In the genomic region with DNA sequence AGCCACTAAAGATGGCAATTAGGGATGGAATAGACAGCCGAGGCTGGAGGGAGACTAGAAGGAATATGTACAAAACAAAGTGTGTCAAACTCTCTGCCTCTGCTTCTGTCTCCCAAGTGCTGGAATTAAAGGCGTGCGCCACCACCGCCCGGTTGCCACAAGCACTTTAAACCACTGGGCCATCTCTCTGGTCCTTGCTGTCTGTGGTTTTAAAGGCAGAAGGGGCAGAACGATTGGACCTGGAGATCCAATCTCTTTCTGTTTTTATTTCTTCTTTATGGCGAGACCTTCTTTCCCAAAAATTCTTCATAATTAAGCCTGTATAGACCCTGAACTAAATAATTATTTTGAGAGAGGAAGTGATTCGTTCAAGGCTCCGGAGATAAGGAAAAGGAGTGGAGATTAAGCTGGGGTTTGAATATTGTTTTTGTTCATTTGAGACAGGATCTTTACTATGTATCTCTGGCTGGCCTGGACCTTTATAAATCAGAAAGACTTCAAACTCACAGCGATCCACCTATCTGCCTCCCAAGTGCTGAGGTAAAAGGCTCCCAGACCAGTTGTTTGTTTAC, we compare ENCODE assay signal across 7 mouse cellular contexts. TPM values are rescaled to one million over a fixed set of nuclear protein-coding genes. Genes with fewer than 3 reads are reported as not detected.
DNase-seq lines count a peak whose midpoint lies in the region; ATAC-seq lines count a peak whose summit lies in the region.

No protein-coding gene starts in this region.

- no peaks in the 10 kb centered on the region for H3K27me3 ChIP-seq in forebrain, embryonic 16.5 days (replicated peaks; ENCODE audit: control insufficient read depth, insufficient read depth, low read length)
- no peaks in the 10 kb centered on the region for H3K27me3 ChIP-seq in liver, embryonic 16.5 days (ENCODE audit: control insufficient read depth, insufficient read depth, low read depth, low read length)

- ATAC-seq in CD4-positive, CD25-positive, alpha-beta regulatory T cell, adult 4 months = peak; percentile 12
- no peak for ATAC-seq in forebrain, embryonic 16.5 days
- peak; percentile 9; the same call in 1 of the 2 replicates for ATAC-seq in liver, embryonic 16.5 days (ENCODE audit: low read depth)

- peak overlapping the region; percentile 85 for H3K9ac ChIP-seq in forebrain, embryonic 16.5 days (replicated peaks; ENCODE audit: low read depth, low read length)
- peak overlapping the region; percentile 95 for H3K9ac ChIP-seq in liver, embryonic 16.5 days (ENCODE audit: low read depth, low read length)

- intact Hi-C loops in left cerebral cortex, postnatal 14 days (cut with DNase I) = loop anchor here (2.0 kb wide), 1 partner anchor 24 kb away; a partner anchor contains a TSS

- no peaks in the 10 kb centered on the region for H3K9me3 ChIP-seq in forebrain, embryonic 16.5 days (ENCODE audit: control insufficient read depth, low read length)
- no peaks in the 10 kb centered on the region for H3K9me3 ChIP-seq in liver, embryonic 16.5 days (replicated peaks; ENCODE audit: control insufficient read depth, low read length)

- peak overlapping the region; percentile 75 for H3K27ac ChIP-seq in forebrain, embryonic 16.5 days (ENCODE audit: low read length)
- H3K27ac ChIP-seq in liver, embryonic 16.5 days (ENCODE audit: low read length) = peak overlapping the region; percentile 92

- 10% methylated on average over 10 of the region's 10 CpGs for WGBS in forebrain, embryonic 16.5 days
- WGBS in liver, embryonic 16.5 days (ENCODE audit: insufficient replicate concordance) = 2% methylated on average over 10 of the region's 10 CpGs

- peak; percentile 10 for DNase-seq in 3T3-L1 (ENCODE audit: low read depth, low spot score)
- DNase-seq in frontal cortex, postnatal 25 days (ENCODE audit: low spot score in 2 of 2) = no peak
- DNase-seq in ovary, adult 18-20 months (ENCODE audit: low spot score) = no peak
- no peak for DNase-seq in left cerebral cortex, postnatal 14 days (ENCODE audit: low spot score in 2 of 2)

- H3K4me3 ChIP-seq in forebrain, embryonic 16.5 days (replicated peaks; ENCODE audit: low read length) = peak overlapping the region; percentile 96
- H3K4me3 ChIP-seq in liver, embryonic 16.5 days (ENCODE audit: low read depth, low read length) = peak overlapping the region; percentile 93

- peaks cover 9% of the 10 kb centered on the region; the same call in 1 of the 2 replicates for H3K36me3 ChIP-seq in forebrain, embryonic 16.5 days (ENCODE audit: control insufficient read depth, insufficient read depth)
- no peaks in the 10 kb centered on the region for H3K36me3 ChIP-seq in liver, embryonic 16.5 days (ENCODE audit: control insufficient read depth, insufficient read depth)

- peaks cover 17% of the 10 kb centered on the region for H3K4me1 ChIP-seq in forebrain, embryonic 16.5 days (replicated peaks; ENCODE audit: control insufficient read depth, insufficient read depth, low read length)
- peaks cover 15% of the 10 kb centered on the region for H3K4me1 ChIP-seq in liver, embryonic 16.5 days (ENCODE audit: control insufficient read depth, low read depth, low read length)

- H3K4me2 ChIP-seq in forebrain, embryonic 16.5 days (ENCODE audit: low read length) = peak overlapping the region; percentile 99
- H3K4me2 ChIP-seq in liver, embryonic 16.5 days (ENCODE audit: low read depth, low read length) = peak overlapping the region; percentile 94

RNA-seq across cellular contexts. Expression of a gene that starts 0.4 kb away (rescaled TPM):
- 10 to 100 TPM; 11.8 to 12.0 TPM for polyA plus RNA-seq in CD4-positive, CD25-positive, alpha-beta regulatory T cell, adult 4 months (2017; shearing (Covaris generic))
- polyA plus RNA-seq in forebrain, embryonic 16.5 days (2015; fragmentation: Nextera tagmentation; extraction: Ambion mirVana) = 16.4 and 17.9 TPM in 2 replicates
- polyA plus RNA-seq in liver, embryonic 16.5 days (2015; fragmentation: Nextera tagmentation; extraction: Ambion mirVana) = 6.9 and 7.0 TPM in 2 replicates
- 10 to 100 TPM; 89.2 to 94.5 TPM for total RNA-seq in left cerebral cortex, postnatal 14 days (2021)

RNA-seq across cellular contexts. Expression of a gene that starts 23.7 kb away (rescaled TPM):
- 10 to 100 TPM in 1 of 2 experiments, 1 to 10 TPM in 1; 8.1 to 16.8 TPM for polyA plus RNA-seq in CD4-positive, CD25-positive, alpha-beta regulatory T cell, adult 4 months (2017; shearing (Covaris generic))
- polyA plus RNA-seq in forebrain, embryonic 16.5 days (2015; fragmentation: Nextera tagmentation; extraction: Ambion mirVana) = 16.1 and 25.0 TPM in 2 replicates
- 3.3 TPM in 2 replicates for polyA plus RNA-seq in liver, embryonic 16.5 days (2015; fragmentation: Nextera tagmentation; extraction: Ambion mirVana)
- 10 to 100 TPM; 12.6 to 15.3 TPM for total RNA-seq in left cerebral cortex, postnatal 14 days (2021)

RNA-seq across cellular contexts. Expression of a gene that starts 32.1 kb away (rescaled TPM):
- polyA plus RNA-seq in CD4-positive, CD25-positive, alpha-beta regulatory T cell, adult 4 months (2017; shearing (Covaris generic)) = 10 to 100 TPM; 19.8 to 29.3 TPM
- 68.1 and 72.8 TPM in 2 replicates for polyA plus RNA-seq in forebrain, embryonic 16.5 days (2015; fragmentation: Nextera tagmentation; extraction: Ambion mirVana)
- 22.1 and 24.2 TPM in 2 replicates for polyA plus RNA-seq in liver, embryonic 16.5 days (2015; fragmentation: Nextera tagmentation; extraction: Ambion mirVana)
- total RNA-seq in left cerebral cortex, postnatal 14 days (2021) = 10 to 100 TPM; 40.2 to 45.5 TPM

RNA-seq across cellular contexts. Expression of a gene that starts 49.2 kb away (rescaled TPM):
- 10 to 100 TPM; 28.6 to 39.5 TPM for polyA plus RNA-seq in CD4-positive, CD25-positive, alpha-beta regulatory T cell, adult 4 months (2017; shearing (Covaris generic))
- 109 and 133 TPM in 2 replicates for polyA plus RNA-seq in forebrain, embryonic 16.5 days (2015; fragmentation: Nextera tagmentation; extraction: Ambion mirVana)
- 11.2 and 12.7 TPM in 2 replicates for polyA plus RNA-seq in liver, embryonic 16.5 days (2015; fragmentation: Nextera tagmentation; extraction: Ambion mirVana)
- 100 to 1,000 TPM; 103 to 110 TPM for total RNA-seq in left cerebral cortex, postnatal 14 days (2021)

RNA-seq across cellular contexts. Expression of a gene that starts 54.1 kb away (rescaled TPM):
- 10 to 100 TPM; 48.4 to 68.7 TPM for polyA plus RNA-seq in CD4-positive, CD25-positive, alpha-beta regulatory T cell, adult 4 months (2017; shearing (Covaris generic))
- polyA plus RNA-seq in forebrain, embryonic 16.5 days (2015; fragmentation: Nextera tagmentation; extraction: Ambion mirVana) = 30.7 and 37.0 TPM in 2 replicates
- 7.5 and 8.0 TPM in 2 replicates for polyA plus RNA-seq in liver, embryonic 16.5 days (2015; fragmentation: Nextera tagmentation; extraction: Ambion mirVana)
- total RNA-seq in left cerebral cortex, postnatal 14 days (2021) = 10 to 100 TPM; 29.3 to 35.1 TPM
